Mouse (Mus musculus): ENCODE measurements around the gene Map3k20.

Gene Map3k20

GRCm38 (mm10) chr2:72285256-72285887, at the start of gene Map3k20:
TSS of gene Map3k20 (plus strand) at chr2:72285637.
- DNase-seq (ENCODE audit: low spot score in 2 of 2) = peak in 1 of 2 experiments; percentile 42

GRCm38 (mm10) chr2:72238421-72238820, 47.0 kb upstream of the Map3k20 start:
- no peak for DNase-seq (ENCODE audit: low spot score in 2 of 2)

- no peak for DNase-seq (ENCODE audit: low spot score in 2 of 2)
Measured at GRCm38 (mm10) chr2:72238925-72239324, 46.5 kb upstream of the Map3k20 start.

- no peak for DNase-seq (ENCODE audit: low spot score in 2 of 2)
Measured at GRCm38 (mm10) chr2:72239456-72239855, 46.0 kb upstream of the Map3k20 start.

- DNase-seq (ENCODE audit: low spot score in 2 of 2) = no peak
Measured at GRCm38 (mm10) chr2:72239993-72240392, 45.4 kb upstream of the Map3k20 start.

- no peak for DNase-seq (ENCODE audit: low spot score in 2 of 2)
Measured at GRCm38 (mm10) chr2:72240691-72241090, 44.7 kb upstream of the Map3k20 start.

- no peak for DNase-seq (ENCODE audit: low spot score in 2 of 2)
Measured at GRCm38 (mm10) chr2:72241714-72242472, 43.5 kb upstream of the Map3k20 start.

GRCm38 (mm10) chr2:72242910-72243675, 42.3 kb upstream of the Map3k20 start:
- no peak for DNase-seq (ENCODE audit: low spot score in 2 of 2)

- no peak for DNase-seq (ENCODE audit: low spot score in 2 of 2)
Measured at GRCm38 (mm10) chr2:72245631-72246030, 39.8 kb upstream of the Map3k20 start.

GRCm38 (mm10) chr2:72246376-72246775, 39.1 kb upstream of the Map3k20 start:
- DNase-seq (ENCODE audit: low spot score in 2 of 2) = no peak

GRCm38 (mm10) chr2:72247819-72248218, 37.6 kb upstream of the Map3k20 start:
- DNase-seq (ENCODE audit: low spot score in 2 of 2) = no peak

GRCm38 (mm10) chr2:72252510-72253505, 32.6 kb upstream of the Map3k20 start:
- DNase-seq (ENCODE audit: low spot score in 2 of 2) = no peak

GRCm38 (mm10) chr2:72253882-72254281, 31.6 kb upstream of the Map3k20 start:
- no peak for DNase-seq (ENCODE audit: low spot score in 2 of 2)

GRCm38 (mm10) chr2:72254813-72255582, 30.4 kb upstream of the Map3k20 start:
- DNase-seq (ENCODE audit: low spot score in 2 of 2) = no peak

- DNase-seq (ENCODE audit: low spot score in 2 of 2) = no peak
Measured at GRCm38 (mm10) chr2:72260704-72261103, 24.7 kb upstream of the Map3k20 start.

- DNase-seq (ENCODE audit: low spot score in 2 of 2) = no peak
Measured at GRCm38 (mm10) chr2:72262814-72263480, 22.5 kb upstream of the Map3k20 start.

GRCm38 (mm10) chr2:72267390-72267789, 18.0 kb upstream of the Map3k20 start:
- DNase-seq (ENCODE audit: low spot score in 2 of 2) = no peak

- no peak for DNase-seq (ENCODE audit: low spot score in 2 of 2)
Measured at GRCm38 (mm10) chr2:72269651-72270341, 15.6 kb upstream of the Map3k20 start.

- no peak for DNase-seq (ENCODE audit: low spot score in 2 of 2)
Measured at GRCm38 (mm10) chr2:72278247-72278873, 7.1 kb upstream of the Map3k20 start.

All from natural killer cell, adult 2 months (primary cell).